Mouse (Mus musculus): Measurements from ENCODE around the gene Cep295nl.

DNA sequence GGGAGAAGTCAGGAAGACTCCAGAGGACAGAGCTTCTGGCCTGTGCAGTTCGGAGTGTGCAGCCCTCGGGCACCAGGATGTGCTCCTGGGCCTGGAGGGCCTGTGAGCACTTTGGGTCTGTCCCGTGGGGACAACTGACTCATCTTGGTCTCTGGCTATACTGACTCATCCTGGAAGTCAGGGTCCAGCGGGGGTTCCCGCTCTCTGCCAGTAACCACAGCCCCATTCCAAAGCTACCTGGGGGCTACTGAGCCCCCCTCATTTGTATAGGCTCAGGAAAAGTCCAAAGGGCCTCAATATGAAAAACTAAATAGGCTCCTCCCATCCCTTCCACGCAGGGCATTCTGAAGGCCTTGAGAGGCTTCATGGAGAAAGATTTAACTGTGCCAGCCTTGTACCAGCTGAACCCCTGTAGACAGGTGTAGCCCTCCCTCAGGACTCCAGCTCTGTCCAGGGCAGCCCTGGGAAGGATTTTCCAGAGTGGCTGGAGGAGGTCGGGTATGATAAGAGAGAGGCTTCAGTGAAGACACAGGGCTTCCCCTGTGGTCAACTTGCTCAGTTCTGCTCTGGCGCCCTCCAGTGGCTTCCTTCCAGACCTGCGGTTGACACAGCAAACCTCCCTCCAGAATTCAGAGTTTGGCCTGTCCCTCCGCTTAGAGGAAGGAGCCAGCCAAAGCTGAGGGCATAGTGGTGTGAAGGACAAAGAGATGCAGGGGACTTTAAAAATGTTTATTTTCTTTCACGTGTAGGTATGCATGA, 37.1 kb upstream of the Cep295nl start:
- no peak for TF ChIP-seq POLR2A (IDR thresholded peaks at IDR 0.05; ENCODE audit: borderline replicate concordance, extremely low read depth, insufficient read depth, insufficient read length, poor library complexity, severe bottlenecking)
- TF ChIP-seq CTCF (IDR thresholded peaks at IDR 0.05; ENCODE audit: borderline replicate concordance, extremely low read depth, insufficient read depth, insufficient read length) = peak; percentile 92

Measured in brain, embryonic 14.5 days (tissue).